Comparison of ENCODE assay signal across 8 mouse cellular contexts in genomic region chr10:88328056-88328450, GRCm38 (mm10).
"Had no signal": no experiment of that assay in that cellular context is flagged by ENCODE, and none has a peak within 500 bp of the region (broad histone marks: within the 10 kb centered on the region; RNA-seq: fewer than 3 reads in every experiment).

No protein-coding gene starts in this region.

- H3K4me2 ChIP-seq: stomach, embryonic 15.5 days had no signal

- H3K9me3 ChIP-seq: midbrain, embryonic 10.5 days; midbrain, embryonic 12.5 days; neural tube, embryonic 13.5 days; neural tube, embryonic 15.5 days; stomach, embryonic 15.5 days had no signal

- H3K4me1 ChIP-seq: midbrain, embryonic 12.5 days; neural tube, embryonic 13.5 days; stomach, embryonic 15.5 days had no signal

- H3K27ac ChIP-seq: midbrain, embryonic 12.5 days; neural tube, embryonic 13.5 days; neural tube, embryonic 15.5 days; stomach, embryonic 15.5 days; stomach, postnatal 0 days had no signal

- H3K9ac ChIP-seq: lung, embryonic 14.5 days; midbrain, embryonic 12.5 days; neural tube, embryonic 13.5 days; neural tube, embryonic 15.5 days; stomach, embryonic 15.5 days had no signal

- H3K4me3 ChIP-seq: midbrain, embryonic 12.5 days; myocyte; neural tube, embryonic 13.5 days; neural tube, embryonic 15.5 days; stomach, embryonic 15.5 days had no signal

- H3K36me3 ChIP-seq: midbrain, embryonic 10.5 days; midbrain, embryonic 12.5 days; neural tube, embryonic 13.5 days; neural tube, embryonic 15.5 days; stomach, embryonic 15.5 days had no signal

- H3K27me3 ChIP-seq: midbrain, embryonic 12.5 days; neural tube, embryonic 13.5 days; stomach, embryonic 15.5 days had no signal
